Mouse (Mus musculus) brain, embryonic 14.5 days (tissue): ENCODE measurements around the gene Ccdc93.

Experiments
- CTCF ChIP-seq: fragments of 200-500 bp; IDR thresholded peaks from 2 replicates; pipeline ENCODE4 v1.5.1; 2012; ENCODE audit warnings: inconsistent platforms, mild to moderate bottlenecking, moderate library complexity, borderline replicate concordance; ENCODE audit not compliant: insufficient read depth, insufficient read length; ENCODE audit errors: extremely low read depth
- POLR2A ChIP-seq: fragments of 200-500 bp; IDR thresholded peaks from 2 replicates; pipeline ENCODE4 v1.6.1; 2012; ENCODE audit warnings: mild to moderate bottlenecking, inconsistent platforms, borderline replicate concordance; ENCODE audit not compliant: poor library complexity, insufficient read depth, insufficient read length, severe bottlenecking; ENCODE audit errors: extremely low read depth

DNA sequence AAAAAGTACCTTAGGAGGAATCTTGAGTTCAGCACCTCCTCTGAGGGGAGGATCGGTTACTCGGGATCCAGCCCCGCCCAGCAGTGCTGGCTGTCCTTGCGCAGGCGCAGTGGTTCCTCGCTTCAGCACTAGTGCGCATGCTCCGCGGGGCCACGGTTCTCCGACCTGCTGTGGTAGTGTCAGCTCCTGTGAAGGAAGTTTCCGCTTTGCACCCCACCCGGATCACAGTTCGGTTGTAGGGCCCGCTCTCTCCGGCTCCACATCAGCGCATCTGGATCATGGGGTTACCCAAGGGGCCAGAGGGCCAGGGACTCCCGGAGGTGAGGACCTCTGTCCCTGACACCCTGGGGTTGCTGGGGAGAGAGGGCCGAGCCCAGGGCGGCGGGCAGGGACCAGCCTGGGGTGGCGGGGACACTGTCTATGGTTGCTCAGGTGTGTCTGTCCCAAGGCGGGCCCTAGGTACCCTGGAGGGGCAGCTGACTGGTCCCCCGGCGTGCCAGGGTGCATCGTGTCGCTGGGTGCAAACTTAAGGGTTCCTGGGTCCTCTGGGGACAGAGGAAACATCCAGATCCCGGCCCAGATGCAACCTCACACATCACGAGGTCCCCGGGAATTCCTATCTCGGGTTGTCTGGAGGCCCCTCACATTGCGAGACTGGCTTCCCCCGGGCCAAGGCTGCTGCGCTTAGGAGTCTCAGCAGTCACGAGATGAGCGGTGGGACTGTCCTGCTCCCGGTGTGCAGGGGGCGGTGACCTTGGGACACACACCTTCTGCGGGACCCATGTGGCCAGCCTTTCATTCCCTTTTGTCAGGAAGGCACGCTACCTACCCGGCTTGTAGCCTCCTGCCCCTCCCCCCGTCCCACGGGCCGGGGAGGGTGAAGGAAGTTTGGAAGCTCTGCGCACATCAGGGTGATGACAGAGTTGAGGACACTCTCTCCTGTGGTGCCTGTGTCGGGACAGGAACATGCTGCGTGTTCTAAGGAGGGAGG, at the start of gene Ccdc93:
- TF ChIP-seq CTCF (no peak), POLR2A (peak; percentile 47; the same call in 1 of the 2 replicates)
